Mouse (Mus musculus): ENCODE data around the gene Mgat4c.

GRCm38 (mm10) chr10:101816902-101817301 is 135.6 kb downstream of the Mgat4c start:
- no peak for TF ChIP-seq CTCF (IDR thresholded peaks at IDR 0.05; ENCODE audit: low read depth)
- TF ChIP-seq EP300 (IDR thresholded peaks at IDR 0.05; ENCODE audit: low read depth) = no peak

Data from heart, postnatal 0 days (tissue).